ENCODE assay signal across 18 mouse cellular contexts in the genomic region with DNA sequence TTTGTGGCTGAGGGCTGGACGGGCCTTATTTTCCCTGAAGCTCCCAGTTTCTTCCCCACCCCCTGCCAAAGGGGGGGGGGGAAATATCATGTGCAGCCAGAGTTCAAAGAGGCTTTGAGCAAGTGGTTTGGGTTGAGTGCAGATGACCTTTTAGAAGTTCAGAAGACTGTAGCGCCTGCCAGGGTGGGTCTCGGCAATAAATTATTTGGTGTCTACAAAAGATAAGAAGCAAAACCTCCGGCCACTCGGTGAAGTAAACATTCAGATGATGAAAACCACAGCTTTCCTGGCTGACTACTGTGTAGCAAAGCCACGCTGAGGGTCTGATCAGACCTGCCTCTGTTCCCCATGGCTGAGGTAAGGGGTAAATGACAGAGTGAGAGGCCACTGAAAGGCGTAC.
DNase-seq lines count a peak whose midpoint lies in the region; ATAC-seq lines count a peak whose summit lies in the region.
"Had no signal": no experiment of that assay in that cellular context is flagged by ENCODE, and none has a peak within 500 bp of the region (broad histone marks: within the 10 kb centered on the region; RNA-seq: fewer than 3 reads in every experiment).

No protein-coding gene starts in this region.

- H3K36me3 ChIP-seq in neural tube, embryonic 15.5 days: no peaks in the 10 kb centered on the region
- H3K36me3 ChIP-seq in kidney, embryonic 15.5 days: no peaks in the 10 kb centered on the region
- H3K36me3 ChIP-seq: hindbrain, embryonic 12.5 days; liver, embryonic 12.5 days had no signal

- no peak overlapping the region for H3K4me3 ChIP-seq in neural tube, embryonic 15.5 days (replicated peaks)
- H3K4me3 ChIP-seq in kidney, embryonic 15.5 days (replicated peaks): no peak overlapping the region
- H3K4me3 ChIP-seq: forebrain, embryonic 13.5 days; hindbrain, embryonic 12.5 days; liver, embryonic 12.5 days had no signal

- WGBS in neural tube, embryonic 15.5 days: 37% methylated on average over 7 of the region's 7 CpGs
- 13% methylated on average over 7 of the region's 7 CpGs for WGBS in kidney, embryonic 15.5 days

- no peak overlapping the region for H3K9ac ChIP-seq in neural tube, embryonic 15.5 days (replicated peaks)
- H3K9ac ChIP-seq in kidney, embryonic 15.5 days: no peak overlapping the region
- H3K9ac ChIP-seq: forebrain, embryonic 13.5 days; hindbrain, embryonic 12.5 days; liver, embryonic 12.5 days had no signal

- H3K4me2 ChIP-seq in neural tube, embryonic 15.5 days: no peak overlapping the region
- H3K4me2 ChIP-seq in kidney, embryonic 15.5 days: no peak overlapping the region
- H3K4me2 ChIP-seq: forebrain, embryonic 13.5 days; hindbrain, embryonic 12.5 days; liver, embryonic 12.5 days had no signal

- ATAC-seq in neural tube, embryonic 15.5 days (ENCODE audit: low FRiP score): no peak
- ATAC-seq in kidney, embryonic 15.5 days (replicated peaks; ENCODE audit: low FRiP score): peak; percentile 40; the same call in 1 of the 2 replicates
- ATAC-seq: forebrain, embryonic 13.5 days; liver, embryonic 12.5 days; Patski had no signal

- peaks cover 5% of the 10 kb centered on the region for H3K4me1 ChIP-seq in neural tube, embryonic 15.5 days
- H3K4me1 ChIP-seq in kidney, embryonic 15.5 days: peaks cover 30% of the 10 kb centered on the region

- H3K9me3 ChIP-seq in neural tube, embryonic 15.5 days (replicated peaks): no peaks in the 10 kb centered on the region
- H3K9me3 ChIP-seq in kidney, embryonic 15.5 days (replicated peaks): no peaks in the 10 kb centered on the region
- H3K9me3 ChIP-seq: forebrain, embryonic 13.5 days; hindbrain, embryonic 12.5 days; liver, embryonic 12.5 days had no signal

- peak; percentile 33 for DNase-seq in neural tube, embryonic 10.5 days (ENCODE audit: extremely low spot score, low spot score)
- DNase-seq in embryo, embryonic 10 days (ENCODE audit: low spot score): peak; percentile 55
- peak; percentile 45 for DNase-seq in mesoderm, embryonic 11.5 days (ENCODE audit: low read depth, low spot score)
- no peak for DNase-seq in layer of hippocampus, adult 18-20 months (ENCODE audit: low spot score in 2 of 2)
- DNase-seq in right cerebral cortex, postnatal 14 days: no peak
- DNase-seq in frontal cortex, postnatal 36 days (ENCODE audit: low spot score in 2 of 2): no peak
- DNase-seq: cerebellum, adult 11 months; gastrocnemius, postnatal 25 days; thymus, postnatal 36 days had no signal

- H3K27ac ChIP-seq in neural tube, embryonic 15.5 days (replicated peaks): no peak overlapping the region
- no peak overlapping the region for H3K27ac ChIP-seq in kidney, embryonic 15.5 days
- H3K27ac ChIP-seq: forebrain, embryonic 13.5 days; hindbrain, embryonic 12.5 days; liver, embryonic 12.5 days; macrophage; stomach, postnatal 0 days had no signal

- no peaks in the 10 kb centered on the region for H3K27me3 ChIP-seq in neural tube, embryonic 15.5 days (replicated peaks)
- H3K27me3 ChIP-seq in kidney, embryonic 15.5 days: peaks cover 9% of the 10 kb centered on the region; the same call in 1 of the 2 replicates
- H3K27me3 ChIP-seq: CH12.LX; forebrain, embryonic 13.5 days; hindbrain, embryonic 12.5 days; liver, embryonic 12.5 days; Patski had no signal

Comparison
In these comparisons a context has a peak if more than half of its experiments do, and no peak if none do; other contexts are left out.
1. DNase-seq: peak in neural tube, embryonic 10.5 days (single experiment), embryo, embryonic 10 days (single experiment) and mesoderm, embryonic 11.5 days (single experiment); none in layer of hippocampus, adult 18-20 months (0 of 2), right cerebral cortex, postnatal 14 days (single experiment) and frontal cortex, postnatal 36 days (0 of 2).